32 mouse cellular contexts compared by ENCODE assay signal in genomic region chr2:122143111-122143510, GRCm38 (mm10). TPM values are rescaled to one million over a fixed set of nuclear protein-coding genes. Genes with fewer than 3 reads are reported as not detected.
DNase-seq lines count a peak whose midpoint lies in the region; ATAC-seq and TF ChIP-seq lines count a peak whose summit lies in the region.
"Had no signal": no experiment of that assay in that cellular context is flagged by ENCODE, and none has a peak within 500 bp of the region (broad histone marks: within the 10 kb centered on the region; RNA-seq: fewer than 3 reads in every experiment).

No protein-coding gene starts in this region.

- no peak for TF ChIP-seq EP300 in liver, postnatal 0 days (IDR thresholded peaks at IDR 0.05; ENCODE audit: low read depth)

- WGBS in liver, adult 2 months, result 68% methylated on average over 3 of the region's 3 CpGs
- 64% methylated on average over 3 of the region's 3 CpGs for WGBS in liver, embryonic 12.5 days (ENCODE audit: insufficient replicate concordance)
- WGBS in liver, postnatal 0 days (ENCODE audit: insufficient replicate concordance), result 84% methylated on average over 3 of the region's 3 CpGs
- 85% methylated on average over 3 of the region's 3 CpGs for WGBS in liver, embryonic 11.5 days
- WGBS in bone marrow, adult 2 months, result 58% methylated on average over 3 of the region's 3 CpGs
- WGBS in heart, embryonic 11.5 days (ENCODE audit: insufficient replicate concordance), result 81% methylated on average over 3 of the region's 3 CpGs

- TF ChIP-seq POLR2A in liver, adult 2 months (IDR thresholded peaks at IDR 0.05; ENCODE audit: extremely low read depth, insufficient read depth, low read length), result no peak
- no peak for TF ChIP-seq POLR2A in bone marrow, adult 2 months (IDR thresholded peaks at IDR 0.05; ENCODE audit: borderline replicate concordance, control insufficient read depth, low read depth, low read length)

- DNase-seq in liver, adult 2 months (ENCODE audit: extremely low read depth, low read depth, low spot score), result peak; percentile 43
- DNase-seq in liver, postnatal 0 days, result no peak
- DNase-seq in liver, embryonic 11.5 days (ENCODE audit: low spot score), result no peak
- peak; percentile 61 for DNase-seq in adipocyte (ENCODE audit: low spot score)
- DNase-seq in retina, postnatal 1 day, result no peak
- DNase-seq: adrenal gland, adult 8-10 months; adrenal gland, postnatal 14 days; adrenal gland, postnatal 36 days; cerebellum, adult 11 months; cerebellum, adult 18-20 months; cerebellum, adult 8-10 months; cerebellum, adult 9-11 months; cerebellum, postnatal 14 days; cerebellum, postnatal 36 days; embryo, embryonic 11 days; forebrain, postnatal 0 days had no signal

- H3K27me3 ChIP-seq in liver, adult 2 months (ENCODE audit: control insufficient read depth, insufficient read depth, low read length), result no peaks in the 10 kb centered on the region
- no peaks in the 10 kb centered on the region for H3K27me3 ChIP-seq in liver, embryonic 12.5 days (replicated peaks)
- no peaks in the 10 kb centered on the region for H3K27me3 ChIP-seq in liver, postnatal 0 days (ENCODE audit: insufficient read depth, low read length)
- H3K27me3 ChIP-seq in liver, embryonic 11.5 days (replicated peaks; ENCODE audit: control insufficient read depth, insufficient read depth, low read length), result no peaks in the 10 kb centered on the region
- no peaks in the 10 kb centered on the region for H3K27me3 ChIP-seq in heart, embryonic 11.5 days (ENCODE audit: control insufficient read depth, insufficient read depth, low read length)
- H3K27me3 ChIP-seq: embryonic facial prominence, embryonic 13.5 days; embryonic facial prominence, embryonic 15.5 days; forebrain, embryonic 13.5 days; forebrain, embryonic 15.5 days had no signal

- no peak overlapping the region for H3K27ac ChIP-seq in liver, adult 2 months (replicated peaks; ENCODE audit: insufficient read depth, low read depth, low read length)
- H3K27ac ChIP-seq in liver, embryonic 12.5 days, result no peak overlapping the region
- 0 out of 2 replicates have a peak overlapping the region, but pooled peaks have one; percentile 16 for H3K27ac ChIP-seq in liver, postnatal 0 days (ENCODE audit: low read depth)
- H3K27ac ChIP-seq in liver, embryonic 11.5 days (ENCODE audit: low read depth, low read length), result no peak overlapping the region
- H3K27ac ChIP-seq in bone marrow, adult 2 months (ENCODE audit: control insufficient read depth, insufficient read depth, low read depth, low read length, poor library complexity), result peak overlapping the region; percentile 23; the same call in 1 of the 2 replicates
- no peak overlapping the region for H3K27ac ChIP-seq in heart, embryonic 11.5 days (ENCODE audit: low read depth, low read length)
- H3K27ac ChIP-seq: embryonic facial prominence, embryonic 13.5 days; embryonic facial prominence, embryonic 15.5 days; forebrain, embryonic 13.5 days; forebrain, embryonic 15.5 days had no signal

- peaks cover 10% of the 10 kb centered on the region for H3K4me1 ChIP-seq in liver, adult 2 months (ENCODE audit: control insufficient read depth, insufficient read depth, low read length)
- peaks cover 24% of the 10 kb centered on the region for H3K4me1 ChIP-seq in liver, embryonic 12.5 days
- H3K4me1 ChIP-seq in liver, postnatal 0 days (ENCODE audit: insufficient read depth), result peaks cover 27% of the 10 kb centered on the region
- H3K4me1 ChIP-seq in liver, embryonic 11.5 days (replicated peaks; ENCODE audit: control insufficient read depth, insufficient read depth, low read length), result peaks cover 7% of the 10 kb centered on the region
- peaks cover 2% of the 10 kb centered on the region; the same call in 1 of the 2 replicates for H3K4me1 ChIP-seq in bone marrow, adult 2 months (ENCODE audit: control insufficient read depth, insufficient read depth, low read length)
- no peaks in the 10 kb centered on the region for H3K4me1 ChIP-seq in heart, embryonic 11.5 days (ENCODE audit: control insufficient read depth, insufficient read depth, low read length)
- H3K4me1 ChIP-seq: forebrain, embryonic 15.5 days had no signal

- TF ChIP-seq CTCF in liver, adult 2 months (IDR thresholded peaks at IDR 0.05; ENCODE audit: low read depth, low read length), result no peak
- TF ChIP-seq CTCF in liver, postnatal 0 days (IDR thresholded peaks at IDR 0.05; ENCODE audit: low read depth), result no peak
- TF ChIP-seq CTCF in bone marrow, adult 2 months (IDR thresholded peaks at IDR 0.05; ENCODE audit: control insufficient read depth, insufficient read depth, low read length), result no peak

- H3K36me3 ChIP-seq in liver, adult 2 months (ENCODE audit: control insufficient read depth, insufficient read depth, low read length), result no peaks in the 10 kb centered on the region
- H3K36me3 ChIP-seq in liver, embryonic 12.5 days, result no peaks in the 10 kb centered on the region
- no peaks in the 10 kb centered on the region for H3K36me3 ChIP-seq in liver, postnatal 0 days (replicated peaks; ENCODE audit: insufficient read depth, low read length)
- no peaks in the 10 kb centered on the region for H3K36me3 ChIP-seq in liver, embryonic 11.5 days (ENCODE audit: control insufficient read depth, insufficient read depth, low read length)
- H3K36me3 ChIP-seq in heart, embryonic 11.5 days (ENCODE audit: control insufficient read depth, insufficient read depth, low read length), result no peaks in the 10 kb centered on the region
- H3K36me3 ChIP-seq: embryonic facial prominence, embryonic 13.5 days; embryonic facial prominence, embryonic 15.5 days; forebrain, embryonic 15.5 days had no signal

- no peak for ATAC-seq in liver, embryonic 12.5 days
- no peak for ATAC-seq in liver, postnatal 0 days
- no peak for ATAC-seq in liver, embryonic 11.5 days (replicated peaks; ENCODE audit: low FRiP score)
- no peak for ATAC-seq in heart, embryonic 11.5 days (replicated peaks; ENCODE audit: insufficient number of reproducible peaks, low FRiP score, low TSS enrichment)
- ATAC-seq: forebrain, embryonic 13.5 days; forebrain, embryonic 15.5 days; forebrain, postnatal 0 days had no signal

- no peak overlapping the region for H3K4me2 ChIP-seq in liver, embryonic 12.5 days
- H3K4me2 ChIP-seq in liver, postnatal 0 days (ENCODE audit: low read depth, low read length), result no peak overlapping the region
- H3K4me2 ChIP-seq in liver, embryonic 11.5 days, result no peak overlapping the region
- H3K4me2 ChIP-seq in heart, embryonic 11.5 days, result no peak overlapping the region
- H3K4me2 ChIP-seq: embryonic facial prominence, embryonic 13.5 days; embryonic facial prominence, embryonic 15.5 days; forebrain, embryonic 13.5 days; forebrain, embryonic 15.5 days had no signal

- H3K79me2 ChIP-seq in liver, adult 2 months (ENCODE audit: control insufficient read depth, insufficient read depth, low read length), result peaks cover 3% of the 10 kb centered on the region; the same call in 1 of the 2 replicates

- H3K9ac ChIP-seq in liver, adult 2 months (ENCODE audit: low read depth, low read length), result no peak overlapping the region
- H3K9ac ChIP-seq in liver, embryonic 12.5 days, result no peak overlapping the region
- H3K9ac ChIP-seq in liver, postnatal 0 days (replicated peaks), result no peak overlapping the region
- H3K9ac ChIP-seq in liver, embryonic 11.5 days (ENCODE audit: low read depth, low read length), result no peak overlapping the region
- H3K9ac ChIP-seq in heart, embryonic 11.5 days (ENCODE audit: low read depth, low read length), result no peak overlapping the region
- H3K9ac ChIP-seq: embryonic facial prominence, embryonic 13.5 days; embryonic facial prominence, embryonic 15.5 days; forebrain, embryonic 13.5 days; forebrain, embryonic 15.5 days; forebrain, postnatal 0 days had no signal

- H3K4me3 ChIP-seq in liver, adult 2 months (ENCODE audit: insufficient read depth, low read depth, low read length), result no peak overlapping the region
- H3K4me3 ChIP-seq in liver, embryonic 12.5 days, result no peak overlapping the region
- no peak overlapping the region for H3K4me3 ChIP-seq in liver, postnatal 0 days (ENCODE audit: low read depth, low read length)
- H3K4me3 ChIP-seq in liver, embryonic 11.5 days (ENCODE audit: low read depth, low read length), result no peak overlapping the region
- H3K4me3 ChIP-seq in bone marrow, adult 2 months (replicated peaks; ENCODE audit: control insufficient read depth, low read depth, low read length), result no peak overlapping the region
- no peak overlapping the region for H3K4me3 ChIP-seq in heart, embryonic 11.5 days (ENCODE audit: low read depth, low read length)
- H3K4me3 ChIP-seq: embryonic facial prominence, embryonic 13.5 days; embryonic facial prominence, embryonic 15.5 days; erythroblast, embryonic 14.5 days; forebrain, embryonic 13.5 days; forebrain, embryonic 15.5 days had no signal

- H3K9me3 ChIP-seq in liver, embryonic 12.5 days (replicated peaks), result no peaks in the 10 kb centered on the region
- no peaks in the 10 kb centered on the region for H3K9me3 ChIP-seq in liver, postnatal 0 days (ENCODE audit: low read length)
- no peaks in the 10 kb centered on the region for H3K9me3 ChIP-seq in liver, embryonic 11.5 days (ENCODE audit: control insufficient read depth, low read length)
- no peaks in the 10 kb centered on the region for H3K9me3 ChIP-seq in heart, embryonic 11.5 days (replicated peaks; ENCODE audit: control insufficient read depth, low read length)
- H3K9me3 ChIP-seq: embryonic facial prominence, embryonic 13.5 days; embryonic facial prominence, embryonic 15.5 days; forebrain, embryonic 13.5 days; forebrain, embryonic 15.5 days had no signal

RNA-seq across cellular contexts. Expression of gene B2m, which starts 4.4 kb away (rescaled TPM):
- total RNA-seq in liver, adult 2 months (2014; rRNA removed), result 1,301 and 1,615 TPM in 2 replicates
- 2,279 and 2,555 TPM in 2 replicates for polyA plus RNA-seq in liver, adult 2 months (2012; rRNA removed)
- polyA plus RNA-seq in liver, embryonic 12.5 days (2016; fragmentation: Nextera tagmentation; extraction: Ambion mirVana), result 273 and 281 TPM in 2 replicates
- polyA plus RNA-seq in liver, postnatal 0 days (2015; fragmentation: Nextera tagmentation; extraction: Ambion mirVana), result 1,317 and 1,377 TPM in 2 replicates
- 311 and 321 TPM in 2 replicates for polyA plus RNA-seq in liver, embryonic 11.5 days (2014; fragmentation: Nextera tagmentation; extraction: Ambion mirVana)
- polyA plus RNA-seq in bone marrow, adult 2 months (2011; ENCODE audit: insufficient read depth, insufficient read length, low replicate concordance, missing spikeins), result 485 and 609 TPM in 2 replicates
- polyA plus RNA-seq in heart, embryonic 11.5 days (2014; fragmentation: Nextera tagmentation; extraction: Ambion mirVana), result 224 and 240 TPM in 2 replicates

RNA-seq across cellular contexts. Expression of gene Trim69, which starts 17.4 kb away (rescaled TPM):
- total RNA-seq in liver, adult 2 months (2014; rRNA removed), result 0.09 and 0.13 TPM in 2 replicates
- 0.07 TPM in 1 of 2 replicates, not detected in the other for polyA plus RNA-seq in liver, adult 2 months (2012; rRNA removed)
- polyA plus RNA-seq in liver, embryonic 12.5 days (2016; fragmentation: Nextera tagmentation; extraction: Ambion mirVana), result 0.07 TPM in 1 of 2 replicates, not detected in the other
- polyA plus RNA-seq in liver, postnatal 0 days (2015; fragmentation: Nextera tagmentation; extraction: Ambion mirVana), result not detected in 2 replicates
- 0.17 TPM in 1 of 2 replicates, not detected in the other for polyA plus RNA-seq in liver, embryonic 11.5 days (2014; fragmentation: Nextera tagmentation; extraction: Ambion mirVana)
- not detected in 2 replicates for polyA plus RNA-seq in bone marrow, adult 2 months (2011; ENCODE audit: insufficient read depth, insufficient read length, low replicate concordance, missing spikeins)
- 0.14 TPM in 1 of 2 replicates, not detected in the other for polyA plus RNA-seq in heart, embryonic 11.5 days (2014; fragmentation: Nextera tagmentation; extraction: Ambion mirVana)
- total RNA-seq: adrenal gland, adult 8-10 months; adrenal gland, postnatal 14 days; common myeloid progenitor, adult 5-6 weeks; ES-E14; forebrain, postnatal 0 days; MEL had no signal
- polyA plus RNA-seq: brain, embryonic 14.5 days; embryonic facial prominence, embryonic 11.5 days; embryonic facial prominence, embryonic 13.5 days; embryonic facial prominence, embryonic 15.5 days; erythroblast, embryonic 14.5 days; forebrain, embryonic 11.5 days; forebrain, embryonic 13.5 days; forebrain, embryonic 15.5 days; forebrain, postnatal 0 days had no signal

RNA-seq across cellular contexts. Expression of gene Spg11, which starts 24.9 kb away (rescaled TPM):
- 9.3 and 10.5 TPM in 2 replicates for total RNA-seq in liver, adult 2 months (2014; rRNA removed)
- polyA plus RNA-seq in liver, adult 2 months (2012; rRNA removed), result 4.0 and 4.3 TPM in 2 replicates
- 5.8 and 6.2 TPM in 2 replicates for polyA plus RNA-seq in liver, embryonic 12.5 days (2016; fragmentation: Nextera tagmentation; extraction: Ambion mirVana)
- polyA plus RNA-seq in liver, postnatal 0 days (2015; fragmentation: Nextera tagmentation; extraction: Ambion mirVana), result 1.6 and 2.2 TPM in 2 replicates
- 9.3 and 9.8 TPM in 2 replicates for polyA plus RNA-seq in liver, embryonic 11.5 days (2014; fragmentation: Nextera tagmentation; extraction: Ambion mirVana)
- 1.7 and 6.3 TPM in 2 replicates for polyA plus RNA-seq in bone marrow, adult 2 months (2011; ENCODE audit: insufficient read depth, insufficient read length, low replicate concordance, missing spikeins)
- polyA plus RNA-seq in heart, embryonic 11.5 days (2014; fragmentation: Nextera tagmentation; extraction: Ambion mirVana), result 7.0 and 7.7 TPM in 2 replicates

RNA-seq across cellular contexts. Expression of gene Patl2, which starts 42.9 kb away (rescaled TPM):
- 0.09 TPM in 1 of 2 replicates, not detected in the other for total RNA-seq in liver, adult 2 months (2014; rRNA removed)
- not detected in 2 replicates for polyA plus RNA-seq in liver, adult 2 months (2012; rRNA removed)
- 0.05 TPM in 1 of 2 replicates, not detected in the other for polyA plus RNA-seq in liver, embryonic 12.5 days (2016; fragmentation: Nextera tagmentation; extraction: Ambion mirVana)
- 0.14 and 0.18 TPM in 2 replicates for polyA plus RNA-seq in liver, postnatal 0 days (2015; fragmentation: Nextera tagmentation; extraction: Ambion mirVana)
- 0.15 TPM in 1 of 2 replicates, not detected in the other for polyA plus RNA-seq in liver, embryonic 11.5 days (2014; fragmentation: Nextera tagmentation; extraction: Ambion mirVana)
- polyA plus RNA-seq in bone marrow, adult 2 months (2011; ENCODE audit: insufficient read depth, insufficient read length, low replicate concordance, missing spikeins), result not detected in 2 replicates
- not detected in 2 replicates for polyA plus RNA-seq in heart, embryonic 11.5 days (2014; fragmentation: Nextera tagmentation; extraction: Ambion mirVana)
- total RNA-seq: adrenal gland, adult 18-20 months; adrenal gland, postnatal 36 days; common myeloid progenitor, adult 5-6 weeks; forebrain, postnatal 0 days had no signal
- polyA plus RNA-seq: brain, embryonic 14.5 days; C2C12; embryonic facial prominence, embryonic 13.5 days; erythroblast, embryonic 14.5 days; forebrain, embryonic 11.5 days; forebrain, embryonic 13.5 days; forebrain, embryonic 15.5 days; forebrain, postnatal 0 days had no signal

RNA-seq across cellular contexts. Expression of gene Terb2, which starts 43.0 kb away (rescaled TPM):
- total RNA-seq in liver, adult 2 months (2014; rRNA removed), result not detected in 2 replicates
- not detected in 2 replicates for polyA plus RNA-seq in liver, adult 2 months (2012; rRNA removed)
- polyA plus RNA-seq in liver, embryonic 12.5 days (2016; fragmentation: Nextera tagmentation; extraction: Ambion mirVana), result not detected in 2 replicates
- not detected in 2 replicates for polyA plus RNA-seq in liver, postnatal 0 days (2015; fragmentation: Nextera tagmentation; extraction: Ambion mirVana)
- not detected in 2 replicates for polyA plus RNA-seq in liver, embryonic 11.5 days (2014; fragmentation: Nextera tagmentation; extraction: Ambion mirVana)
- polyA plus RNA-seq in bone marrow, adult 2 months (2011; ENCODE audit: insufficient read depth, insufficient read length, low replicate concordance, missing spikeins), result not detected in 2 replicates
- polyA plus RNA-seq in heart, embryonic 11.5 days (2014; fragmentation: Nextera tagmentation; extraction: Ambion mirVana), result not detected in 2 replicates
- total RNA-seq: adrenal gland, adult 18-20 months; adrenal gland, adult 8-10 months; adrenal gland, postnatal 14 days; adrenal gland, postnatal 36 days; common myeloid progenitor, adult 5-6 weeks; forebrain, postnatal 0 days; MEL had no signal
- polyA plus RNA-seq: brain, embryonic 14.5 days; C2C12; embryonic facial prominence, embryonic 11.5 days; embryonic facial prominence, embryonic 13.5 days; embryonic facial prominence, embryonic 15.5 days; erythroblast, embryonic 14.5 days; forebrain, embryonic 11.5 days; forebrain, embryonic 13.5 days; forebrain, embryonic 15.5 days; forebrain, postnatal 0 days had no signal

Comparison
In these comparisons a context has a peak if more than half of its experiments do, and no peak if none do; other contexts are left out.
1. DNase-seq: peak in liver, adult 2 months (single experiment) and adipocyte (single experiment); none in liver, postnatal 0 days (single experiment), liver, embryonic 11.5 days (single experiment) and retina, postnatal 1 day (single experiment).
2. H3K27ac ChIP-seq: peak in liver, postnatal 0 days (single experiment) and bone marrow, adult 2 months (single experiment); none in liver, adult 2 months (single experiment), liver, embryonic 12.5 days (single experiment), liver, embryonic 11.5 days (single experiment) and heart, embryonic 11.5 days (single experiment).